Mouse (Mus musculus): ENCODE data around the gene Sidt2.
A peak's percentile ranks its signal among the peaks of the same experiment; 100 is the strongest.

Gene Sidt2

GRCm38 (mm10) chr9:45911673-45912072 is 43.4 kb downstream of the Sidt2 start:
- DNase-seq (ENCODE audit: low read depth, low spot score): no peak

- DNase-seq (ENCODE audit: low read depth, low spot score): no peak
Measured at GRCm38 (mm10) chr9:45910995-45911394, 44.1 kb downstream of the Sidt2 start.

- peak; percentile 33 for DNase-seq (ENCODE audit: low read depth, low spot score)
Measured at GRCm38 (mm10) chr9:45907078-45907428, 48.0 kb downstream of the Sidt2 start.

- peak; percentile 73 for DNase-seq (ENCODE audit: low read depth, low spot score)
Measured at GRCm38 (mm10) chr9:45906355-45907077, 48.5 kb downstream of the Sidt2 start, which contains the start of the genes Pcsk7 and Rnf214. Gene Pcsk7 (plus strand): TSS chr9:45906497. Gene Rnf214 (minus strand): TSS chr9:45906911.

- no peak for DNase-seq (ENCODE audit: low read depth, low spot score)
Measured at GRCm38 (mm10) chr9:45905811-45906237, 49.2 kb downstream of the Sidt2 start.

GRCm38 (mm10) chr9:45905196-45905595 is 49.9 kb downstream of the Sidt2 start:
- DNase-seq (ENCODE audit: low read depth, low spot score): no peak

- DNase-seq (ENCODE audit: low read depth, low spot score): no peak
Measured at GRCm38 (mm10) chr9:45893681-45894080, 61.4 kb downstream of the Sidt2 start.

Data from c-Kit-negative CD71-positive TER-119-positive erythroid progenitor cells, embryonic 14.5 days (primary cell).